Mouse (Mus musculus) monocyte, adult 5-6 weeks (primary cell): ENCODE data around the gene Fer1l5. TPM values are rescaled to one million over a fixed set of nuclear protein-coding genes. Genes with fewer than 3 reads are reported as not detected.
A peak's percentile ranks its signal among the peaks of the same experiment; 100 is the strongest.

Experiments
- ATAC-seq: fragments of 153-309, 156-312 bp; replicated peaks from 2 replicates; pipeline ENCODE4 v1.8.0; 2017; ENCODE audit warnings: mild to moderate bottlenecking; ENCODE audit not compliant: low TSS enrichment, insufficient number of reproducible peaks, severe bottlenecking, poor library complexity, low FRiP score
- total RNA-seq: library from RNA; stranded (forward); fragments of 200-1000, 200-491, 200-594 nt; gene quantifications from 3 replicates; pipeline ENCODE4 v1.2.3, GENCODE M21; 2017

The Fer1l5 gene
- total RNA-seq, 1 experiment from 2014 or later = not detected

DNA sequence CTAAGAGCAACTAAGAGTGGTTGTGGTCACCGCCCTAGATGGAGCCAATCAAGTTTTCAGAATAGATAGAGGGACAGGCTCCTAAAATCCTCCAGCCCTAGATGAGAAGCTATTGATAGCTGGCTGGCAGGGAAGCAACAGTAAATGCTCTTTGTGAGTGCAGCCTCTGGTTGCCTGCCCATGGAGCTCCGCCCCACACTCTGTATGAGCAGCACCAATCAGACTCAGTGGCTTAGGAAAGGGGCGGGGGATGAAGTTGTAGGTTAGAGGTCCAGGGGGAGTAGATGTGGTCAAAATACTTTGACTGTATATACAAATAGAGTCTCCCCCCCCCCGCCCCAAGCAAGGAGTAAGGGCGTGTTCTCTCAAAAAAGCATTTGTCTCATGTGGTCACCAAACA, 95.4 kb downstream of the Fer1l5 start:
- ATAC-seq = no peak

- no peak for ATAC-seq
Observed at GRCm38 (mm10) chr1:36469811-36470444, 97.8 kb downstream of the Fer1l5 start.

- peak; percentile 56 for ATAC-seq
Observed at GRCm38 (mm10) chr1:36471181-36472105, 99.4 kb downstream of the Fer1l5 start, which contains the start of gene Cnnm4. TSS of gene Cnnm4 (plus strand) at chr1:36471620.

Other genes starting within 250 kb of the Fer1l5 start
- 91.2 to 135 TPM (median 106 TPM) in 3 replicates for gene Uggt1, start 127.6 kb upstream of the Fer1l5 start, total RNA-seq
- 315 to 366 TPM (median 360 TPM) in 3 replicates for gene Neurl3, start 97.6 kb upstream of the Fer1l5 start, total RNA-seq
- 47.3 to 80.2 TPM (median 65.0 TPM) in 3 replicates for gene Arid5a, start 64.6 kb upstream of the Fer1l5 start, total RNA-seq
- 48.0 to 68.9 TPM (median 53.4 TPM) in 3 replicates for gene Kansl3, start 3.1 kb upstream of the Fer1l5 start, total RNA-seq
- gene Lman2l, start 73.0 kb downstream of the Fer1l5 start, total RNA-seq = 8.0 to 12.1 TPM (median 10.8 TPM) in 3 replicates
- gene Cnnm4, start 99.3 kb downstream of the Fer1l5 start, total RNA-seq = 16.4 to 17.0 TPM (median 17.0 TPM) in 3 replicates
- gene Cnnm3, start 139.6 kb downstream of the Fer1l5 start, total RNA-seq = 3.9 to 11.4 TPM (median 6.2 TPM) in 3 replicates
- 9.4 to 21.2 TPM (median 19.1 TPM) in 3 replicates for gene Ankrd23, start 164.6 kb downstream of the Fer1l5 start, total RNA-seq
- not detected in 3 replicates for gene Gm42417, start 167.1 kb downstream of the Fer1l5 start, total RNA-seq
- 4.9 to 7.9 TPM (median 7.6 TPM) in 3 replicates for gene Ankrd39, start 175.2 kb downstream of the Fer1l5 start, total RNA-seq
- gene Sema4c, start 186.1 kb downstream of the Fer1l5 start, total RNA-seq = 7.7 to 16.7 TPM (median 7.8 TPM) in 3 replicates